Mouse (Mus musculus) CH12.LX (cell line): ENCODE results near the gene Adcy4. TPM values are rescaled to one million over a fixed set of nuclear protein-coding genes. Genes with fewer than 3 reads are reported as not detected.

Source experiments
- DNase-seq: peaks from one replicate; pipeline ENCODE4 v3.0.0-alpha.2; 2013; ENCODE audit errors: extremely low read depth
- H3K27ac ChIP-seq: 2 replicates; pipeline ENCODE4 v1.5.1; 2012; ENCODE audit warnings: low read depth, mild to moderate bottlenecking, control low read depth, moderate library complexity; ENCODE audit not compliant: insufficient read depth
- H3K27me3 ChIP-seq: replicated peaks from 2 replicates; pipeline ENCODE3; 2012; ENCODE audit warnings: inconsistent platforms
- H3K36me3 ChIP-seq, 2 experiments: replicated peaks in 1 of 2; 2 replicates each; pipeline versions ENCODE3 to v1.6.1; 2012; ENCODE audit warnings: inconsistent platforms in 1 of 2, low read length in 1 of 2, mild to moderate bottlenecking in 1 of 2, mixed read lengths in 1 of 2, moderate library complexity in 1 of 2; ENCODE audit not compliant: control insufficient read depth in 1 of 2, insufficient read depth in 1 of 2
- H3K4me1 ChIP-seq, 2 experiments: 2 replicates each; pipeline ENCODE4 v1.6.1; 2012; ENCODE audit warnings: inconsistent platforms in 1 of 2, moderate library complexity in 1 of 2; ENCODE audit not compliant: insufficient read depth in 2 of 2, control insufficient read depth in 1 of 2
- H3K4me2 ChIP-seq: 2 replicates; pipeline ENCODE4 v1.6.1; 2012; ENCODE audit warnings: low read depth, mild to moderate bottlenecking, control low read depth; ENCODE audit not compliant: poor library complexity, insufficient read depth, severe bottlenecking
- H3K4me3 ChIP-seq, 3 experiments: fragments of 150-350 bp in 1 of 3; sonication (generic) in 1 of 3; replicated peaks in 1 of 3; 2 replicates each; pipeline versions ENCODE3 to v1.5.1; 2011 to 2012; ENCODE audit warnings: low read depth in 2 of 3, low read length in 2 of 3, mild to moderate bottlenecking in 2 of 3, moderate library complexity in 2 of 3, control low read depth in 1 of 3, improper control_type of control experiment in 1 of 3, inconsistent platforms in 1 of 3, mixed read lengths in 1 of 3; ENCODE audit not compliant: poor library complexity in 1 of 3
- H3K79me2 ChIP-seq: replicated peaks from 2 replicates; pipeline ENCODE4 v1.6.1; 2012; ENCODE audit warnings: mild to moderate bottlenecking, moderate library complexity; ENCODE audit not compliant: control insufficient read depth, poor library complexity, insufficient read depth, severe bottlenecking; ENCODE audit errors: extremely low read depth
- H3K9ac ChIP-seq: 2 replicates; pipeline ENCODE4 v1.6.1; 2012; ENCODE audit warnings: low read depth, mild to moderate bottlenecking, control low read depth, moderate library complexity; ENCODE audit not compliant: insufficient read depth
- H3K9me3 ChIP-seq: replicated peaks from 2 replicates; pipeline ENCODE3; 2012; ENCODE audit warnings: low read length, inconsistent platforms, mixed read lengths
- CHD2 ChIP-seq: IDR thresholded peaks from 2 replicates; pipeline ENCODE4 v1.6.1; 2011; ENCODE audit warnings: low read length, improper control_type of control experiment
- E2F4 ChIP-seq: IDR thresholded peaks from 2 replicates; pipeline ENCODE4 v1.6.1; 2011; ENCODE audit warnings: low read depth, low read length, improper control_type of control experiment; ENCODE audit not compliant: insufficient replicate concordance
- EP300 ChIP-seq: IDR thresholded peaks from 2 replicates; pipeline ENCODE4 v1.6.1; 2011; ENCODE audit warnings: low read length, improper control_type of control experiment
- ETS1 ChIP-seq: conservative IDR thresholded peaks from 2 replicates; pipeline ENCODE4 v1.6.1; 2012; ENCODE audit warnings: low read depth, mild to moderate bottlenecking, inconsistent platforms, low read length, improper control_type of control experiment, moderate library complexity
- GABPA ChIP-seq: IDR thresholded peaks from 2 replicates; pipeline ENCODE4 v1.6.1; 2012; ENCODE audit warnings: low read depth, low read length, improper control_type of control experiment, inconsistent platforms; ENCODE audit not compliant: insufficient replicate concordance
- HCFC1 ChIP-seq: IDR thresholded peaks from 2 replicates; pipeline ENCODE4 v1.6.1; 2012; ENCODE audit warnings: low read depth, mild to moderate bottlenecking, inconsistent platforms, low read length, improper control_type of control experiment
- IRF4 ChIP-seq: IDR thresholded peaks from 2 replicates; pipeline ENCODE4 v1.6.1; 2014; ENCODE audit warnings: low read depth, mild to moderate bottlenecking, inconsistent platforms, low read length, improper control_type of control experiment
- JUN ChIP-seq: IDR thresholded peaks from 2 replicates; pipeline ENCODE4 v1.6.1; 2011; ENCODE audit warnings: low read depth, mild to moderate bottlenecking, low read length, improper control_type of control experiment, moderate library complexity; ENCODE audit not compliant: insufficient read depth
- KAT2A ChIP-seq: IDR thresholded peaks from 2 replicates; pipeline ENCODE4 v1.6.1; 2012; ENCODE audit warnings: low read length, improper control_type of control experiment, inconsistent platforms; ENCODE audit not compliant: insufficient replicate concordance
- MAFK ChIP-seq: IDR thresholded peaks from 2 replicates; pipeline ENCODE4 v1.6.1; 2011; ENCODE audit warnings: low read length, improper control_type of control experiment; ENCODE audit not compliant: insufficient replicate concordance
- MAX ChIP-seq: IDR thresholded peaks from 2 replicates; pipeline ENCODE4 v1.6.1; 2011; ENCODE audit warnings: low read length, improper control_type of control experiment
- MAZ ChIP-seq: IDR thresholded peaks from 2 replicates; pipeline ENCODE4 v1.6.1; 2012; ENCODE audit warnings: low read depth, mild to moderate bottlenecking, inconsistent platforms, low read length, improper control_type of control experiment, moderate library complexity
- MXI1 ChIP-seq: IDR thresholded peaks from 2 replicates; pipeline ENCODE4 v1.6.1; 2011; ENCODE audit warnings: mild to moderate bottlenecking, low read depth, low read length, improper control_type of control experiment
- MYC ChIP-seq: IDR thresholded peaks from 2 replicates; pipeline ENCODE4 v1.6.1; 2011; ENCODE audit warnings: low read depth, mild to moderate bottlenecking, improper control_type of control experiment, low read length
- PAX5 ChIP-seq: IDR thresholded peaks from 2 replicates; pipeline ENCODE4 v1.6.1; 2012; ENCODE audit warnings: low read length, inconsistent platforms, mixed read lengths
- POLR2A ChIP-seq: IDR thresholded peaks from 2 replicates; pipeline ENCODE4 v1.6.1; 2011; ENCODE audit warnings: low read depth, mild to moderate bottlenecking, improper control_type of control experiment, low read length
- SIN3A ChIP-seq: IDR thresholded peaks from 2 replicates; pipeline ENCODE4 v1.6.1; 2012; ENCODE audit warnings: low read length, improper control_type of control experiment, inconsistent platforms
- SMC3 ChIP-seq: IDR thresholded peaks from 2 replicates; pipeline ENCODE4 v1.6.1; 2011; ENCODE audit warnings: low read depth, low read length, improper control_type of control experiment
- TBP ChIP-seq: conservative IDR thresholded peaks from 2 replicates; pipeline ENCODE4 v1.6.1; 2011; ENCODE audit warnings: low read depth, low read length, improper control_type of control experiment
- UBTF ChIP-seq: IDR thresholded peaks from 2 replicates; pipeline ENCODE4 v1.6.1; 2012; ENCODE audit warnings: low read depth, mild to moderate bottlenecking, inconsistent platforms, low read length, improper control_type of control experiment, moderate library complexity
- ZC3H11A ChIP-seq: IDR thresholded peaks from 2 replicates; pipeline ENCODE4 v1.6.1; 2012; ENCODE audit warnings: low read depth, mild to moderate bottlenecking, inconsistent platforms, low read length, improper control_type of control experiment
- ZKSCAN1 ChIP-seq: IDR thresholded peaks from 2 replicates; pipeline ENCODE4 v1.6.1; 2012; ENCODE audit warnings: low read depth, inconsistent platforms, low read length, improper control_type of control experiment, borderline replicate concordance
- ZMIZ1 ChIP-seq: IDR thresholded peaks from 2 replicates; pipeline ENCODE4 v1.6.1; 2012; ENCODE audit warnings: low read depth, mild to moderate bottlenecking, inconsistent platforms, low read length, improper control_type of control experiment
- ZNF384 ChIP-seq: IDR thresholded peaks from 2 replicates; pipeline ENCODE4 v1.6.1; 2012; ENCODE audit warnings: low read depth, low read length, improper control_type of control experiment, inconsistent platforms
- dilution Hi-C: fragments of 300-500 bp; cut with MboI; formaldehyde crosslinking; loops from 2 replicates; pipeline ENCODE4 v1.14.3; 2020; ENCODE audit warnings: low sequenced_read_pairs; ENCODE audit not compliant: extremely low pct_unique_long_range_greater_than_20kb, extremely low pct_ligation_motif_present
- in situ Hi-C: fragments of 300-500 bp; cut with MboI; formaldehyde crosslinking; loops from 3 replicates; pipeline ENCODE4 v1.14.3; 2019; ENCODE audit warnings: low sequenced_read_pairs, low pct_ligation_motif_present, low pct_unique_long_range_greater_than_20kb, mixed read lengths
- polyA plus RNA-seq: library from polyadenylated mRNA; unstranded; fragments of >175 nt; gene quantifications from 2 replicates; pipeline ENCODE4 v1.2.1, GENCODE M21; 2012; ENCODE audit warnings: low read depth; ENCODE audit not compliant: insufficient read length
- total RNA-seq, 2 experiments: library from RNA; depleted of rRNA; stranded (reverse); fragments of 300-350 nt in 1 of 2; fragments of >200 nt in 1 of 2; gene quantifications; 2 replicates each; pipeline ENCODE4 v1.2.3; 2012 to 2014

Gene Adcy4
- total and polyA plus RNA-seq, 3 experiments, result not detected

- no peak for TF ChIP-seq PAX5
- no peak for TF ChIP-seq E2F4
- no peak for TF ChIP-seq ETS1
- TF ChIP-seq MAZ, result no peak
- TF ChIP-seq UBTF, result no peak
- TF ChIP-seq CHD2, result no peak
- no peak for TF ChIP-seq POLR2A
- no peak for TF ChIP-seq ZMIZ1
- TF ChIP-seq, all 38 proteins: peak for 0
- H3K27ac ChIP-seq, result no peak overlapping the region
These were observed 49.0 kb downstream of the Adcy4 start for GRCm38 (mm10) chr14:55734869-55735268.

DNA sequence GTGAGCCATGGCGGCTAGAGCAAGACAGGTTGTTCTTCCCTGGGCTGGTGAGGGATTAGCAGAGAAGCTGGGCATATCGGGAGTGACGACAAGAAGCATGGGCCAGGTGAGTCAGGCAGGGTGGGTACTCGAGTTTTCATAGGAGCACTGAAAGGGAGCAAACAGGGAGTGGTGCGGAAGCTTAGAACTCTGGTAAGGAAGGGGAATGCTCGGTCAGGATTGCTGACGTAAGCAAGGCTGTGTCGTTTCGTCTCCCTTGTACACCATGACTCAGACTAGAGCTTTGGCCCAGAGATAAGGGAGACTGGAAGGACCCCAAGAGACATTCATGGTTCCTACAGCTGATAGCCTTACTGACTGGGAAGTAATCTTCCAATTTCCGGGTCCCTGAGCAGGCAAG, 50.0 kb downstream of the Adcy4 start:
- Histone ChIP-seq H3K4me1 (peaks cover 0 to 23% of the 10 kb centered on the region in 2 experiments; a peak in 2 of 4 replicates), H3K79me2 (no peaks in the 10 kb centered on the region), H3K27ac (no peak overlapping the region), H3K36me3 (peaks cover 5% of the 10 kb centered on the region in 2 experiments), H3K4me2 (no peak overlapping the region), H3K27me3 (peaks cover 10% of the 10 kb centered on the region), H3K9ac (no peak overlapping the region), H3K9me3 (no peaks in the 10 kb centered on the region), H3K4me3 (no peak overlapping the region)
- no peak for DNase-seq
- no peak for TF ChIP-seq ZKSCAN1
- no peak for TF ChIP-seq ZMIZ1
- TF ChIP-seq POLR2A, result no peak
- no peak for TF ChIP-seq SMC3
- no peak for TF ChIP-seq GABPA
- no peak for TF ChIP-seq MXI1
- no peak for TF ChIP-seq MYC
- TF ChIP-seq ZC3H11A, result no peak
- TF ChIP-seq ZNF384, result no peak
- no peak for TF ChIP-seq MAX
- TF ChIP-seq E2F4, result no peak
- TF ChIP-seq MAFK, result no peak
- no peak for TF ChIP-seq IRF4
- no peak for TF ChIP-seq TBP
- TF ChIP-seq JUN, result no peak
- TF ChIP-seq EP300, result no peak
- no peak for TF ChIP-seq HCFC1
- no peak for TF ChIP-seq SIN3A
- no peak for TF ChIP-seq KAT2A
- dilution Hi-C loops, result no loop called here
- in situ Hi-C loops, result no loop called here

More at GRCm38 (mm10) chr14:55734869-55735268, 49.0 kb downstream of the Adcy4 start:
- H3K4me1 ChIP-seq, result peaks cover 0 to 18% of the 10 kb centered on the region in 2 experiments; a peak in 2 of 4 replicates
- dilution Hi-C loops (no loop called here), in situ Hi-C loops (no loop called here)
- H3K9me3 ChIP-seq, result no peaks in the 10 kb centered on the region
- H3K4me3 ChIP-seq, result no peak overlapping the region
- H3K4me2 ChIP-seq, result no peak overlapping the region
- peaks cover 13 to 14% of the 10 kb centered on the region in 2 experiments for H3K36me3 ChIP-seq
- no peak overlapping the region for H3K9ac ChIP-seq
- H3K27me3 ChIP-seq, result peaks cover 8% of the 10 kb centered on the region
- DNase-seq, result no peak
- no peaks in the 10 kb centered on the region for H3K79me2 ChIP-seq
